Mouse (Mus musculus) megakaryocyte progenitor cell, adult 5-6 weeks (primary cell): ENCODE results near the gene Hoxa5. TPM values are rescaled to one million over a fixed set of nuclear protein-coding genes. Genes with fewer than 3 reads are reported as not detected.

Experiments used
- ATAC-seq: replicated peaks from 2 replicates; pipeline ENCODE4 v1.8.0; 2016; ENCODE audit warnings: mild to moderate bottlenecking, moderate TSS enrichment, inconsistent platforms; ENCODE audit not compliant: poor library complexity
- total RNA-seq, 2 experiments: library from RNA; stranded (forward) in 1 of 2; stranded (reverse) in 1 of 2; fragments of 157-497, 149-512 nt in 1 of 2; fragments of 200-1000 nt in 1 of 2; gene quantifications; 2 replicates each; pipeline versions ENCODE4 v1.2.3 to v1.2.4; 2015 to 2017

Gene Hoxa5
- total RNA-seq, 2 experiments from 2014 or later: 0.83 to 3.1 TPM

GRCm38 (mm10) chr6:52216691-52217458, 12.5 kb upstream of the Hoxa5 start:
- ATAC-seq: no peak

GRCm38 (mm10) chr6:52215771-52216535, 11.6 kb upstream of the Hoxa5 start:
- no peak for ATAC-seq

- ATAC-seq: no peak
Observed at GRCm38 (mm10) chr6:52215070-52215469, 10.7 kb upstream of the Hoxa5 start.

- ATAC-seq: no peak
Observed at GRCm38 (mm10) chr6:52214271-52214670, 9.9 kb upstream of the Hoxa5 start.

GRCm38 (mm10) chr6:52213119-52213986, 9.0 kb upstream of the Hoxa5 start, which contains the start of the genes Hoxa3 and Gm28308:
Gene Hoxa3, minus strand, starts transcription at chr6:52213336.
Gene Gm28308, minus strand, starts transcription at chr6:52213339.
- peak; percentile 7; the same call in 1 of the 2 replicates for ATAC-seq

- ATAC-seq: peak; percentile 24
Observed at GRCm38 (mm10) chr6:52212556-52213118, 8.2 kb upstream of the Hoxa5 start.

- no peak for ATAC-seq
Observed at GRCm38 (mm10) chr6:52211961-52212360, 7.6 kb upstream of the Hoxa5 start.

GRCm38 (mm10) chr6:52211170-52211935, 7.0 kb upstream of the Hoxa5 start:
- peak; percentile 86 for ATAC-seq

GRCm38 (mm10) chr6:52209685-52210046, 5.3 kb upstream of the Hoxa5 start:
- no peak for ATAC-seq

GRCm38 (mm10) chr6:52208868-52209684, 4.7 kb upstream of the Hoxa5 start:
- ATAC-seq: no peak

GRCm38 (mm10) chr6:52208072-52208867, 3.9 kb upstream of the Hoxa5 start, which contains the start of gene Hoxa6:
Gene Hoxa6, minus strand, starts transcription at chr6:52208722.
- ATAC-seq: no peak

GRCm38 (mm10) chr6:52207684-52207976, 3.2 kb upstream of the Hoxa5 start:
- no peak for ATAC-seq

GRCm38 (mm10) chr6:52206882-52207683, 2.7 kb upstream of the Hoxa5 start:
- no peak for ATAC-seq

GRCm38 (mm10) chr6:52205638-52206621, 1.5 kb upstream of the Hoxa5 start:
- ATAC-seq: no peak

GRCm38 (mm10) chr6:52205221-52205620, 834 bp upstream of the Hoxa5 start:
- ATAC-seq: no peak

GRCm38 (mm10) chr6:52203371-52204049, 877 bp downstream of the Hoxa5 start:
- ATAC-seq: no peak
